Mouse (Mus musculus) frontal cortex, postnatal 10 days (tissue): ENCODE results near the gene Gmeb1.
A peak's percentile ranks its signal among the peaks of the same experiment; 100 is the strongest.

ENCODE experiments used
- DNase-seq, 2 experiments: peaks; one replicate each; pipeline ENCODE4 v3.0.0; 2022; ENCODE audit warnings: low spot score in 2 of 2, mixed read lengths in 1 of 2

Gmeb1 gene

GRCm38 (mm10) chr4:132274156-132274862, 12.9 kb upstream of the Gmeb1 start, which contains the start of gene Taf12:
Gene Taf12 (plus strand): TSS chr4:132274375.
- peak; percentile 86 to 92 for DNase-seq

GRCm38 (mm10) chr4:132273166-132273565, 11.8 kb upstream of the Gmeb1 start:
- DNase-seq: no peak

GRCm38 (mm10) chr4:132269740-132270560, 8.5 kb upstream of the Gmeb1 start:
- peak; percentile 77 for DNase-seq

- DNase-seq: no peak
Observed at GRCm38 (mm10) chr4:132268871-132269739, 7.7 kb upstream of the Gmeb1 start.

- DNase-seq: no peak
Observed at GRCm38 (mm10) chr4:132266835-132267349, 5.5 kb upstream of the Gmeb1 start.

GRCm38 (mm10) chr4:132263313-132263712, 1.9 kb upstream of the Gmeb1 start:
- no peak for DNase-seq

GRCm38 (mm10) chr4:132262358-132262616, 885 bp upstream of the Gmeb1 start:
- no peak for DNase-seq

- peak in 1 of 2 experiments; percentile 36 for DNase-seq
Observed at GRCm38 (mm10) chr4:132260404-132261379, 710 bp downstream of the Gmeb1 start.

- no peak for DNase-seq
Observed at GRCm38 (mm10) chr4:132259248-132259647, 2.2 kb downstream of the Gmeb1 start.

GRCm38 (mm10) chr4:132256384-132256783, 5.0 kb downstream of the Gmeb1 start:
- no peak for DNase-seq

GRCm38 (mm10) chr4:132254986-132255385, 6.4 kb downstream of the Gmeb1 start:
- DNase-seq: no peak

GRCm38 (mm10) chr4:132253622-132254021, 7.8 kb downstream of the Gmeb1 start:
- DNase-seq: no peak

- no peak for DNase-seq
Observed at GRCm38 (mm10) chr4:132253128-132253527, 8.3 kb downstream of the Gmeb1 start.

GRCm38 (mm10) chr4:132251596-132251995, 9.8 kb downstream of the Gmeb1 start:
- DNase-seq: no peak

GRCm38 (mm10) chr4:132247451-132247997, 13.9 kb downstream of the Gmeb1 start:
- DNase-seq: no peak

- DNase-seq: no peak
Observed at GRCm38 (mm10) chr4:132245643-132246042, 15.8 kb downstream of the Gmeb1 start.

- no peak for DNase-seq
Observed at GRCm38 (mm10) chr4:132241208-132241607, 20.2 kb downstream of the Gmeb1 start.

- no peak for DNase-seq
Observed at GRCm38 (mm10) chr4:132240367-132240766, 21.0 kb downstream of the Gmeb1 start.

- no peak for DNase-seq
Observed at GRCm38 (mm10) chr4:132238356-132238755, 23.0 kb downstream of the Gmeb1 start.

GRCm38 (mm10) chr4:132234710-132235109, 26.7 kb downstream of the Gmeb1 start:
- DNase-seq: no peak
